Mouse (Mus musculus) embryonic facial prominence, embryonic 12.5 days (tissue): ENCODE measurements around the gene Akap2. TPM values are rescaled to one million over a fixed set of nuclear protein-coding genes. Genes with fewer than 3 reads are reported as not detected.

ENCODE experiments used
- ATAC-seq: fragments of 200-750 bp; cut with Nextera tagmentation; 2 replicates; pipeline ENCODE4 v1.8.0; 2017; ENCODE audit not compliant: insufficient number of reproducible peaks, insufficient read depth, low FRiP score, low TSS enrichment
- H3K27ac ChIP-seq: fragments of 300-500 bp; sonication (generic); 2 replicates; pipeline ENCODE4 v1.5.1; 2016; ENCODE audit warnings: mild to moderate bottlenecking
- H3K27me3 ChIP-seq: fragments of 300-500 bp; sonication (generic); 2 replicates; pipeline ENCODE4 v1.6.1; 2016; ENCODE audit warnings: mild to moderate bottlenecking, moderate library complexity
- H3K36me3 ChIP-seq: fragments of 300-500 bp; sonication (generic); 2 replicates; pipeline ENCODE4 v1.6.1; 2016; ENCODE audit warnings: mild to moderate bottlenecking
- H3K4me1 ChIP-seq: fragments of 300-500 bp; sonication (generic); 2 replicates; pipeline ENCODE4 v1.6.1; 2016
- H3K4me2 ChIP-seq: fragments of 300-500 bp; sonication (generic); replicated peaks from 2 replicates; pipeline ENCODE4 v1.6.1; 2016; ENCODE audit warnings: mild to moderate bottlenecking, moderate library complexity
- H3K4me3 ChIP-seq: fragments of 300-500 bp; sonication (generic); 2 replicates; pipeline ENCODE4 v1.5.1; 2016; ENCODE audit warnings: mild to moderate bottlenecking
- H3K9ac ChIP-seq: fragments of 300-500 bp; sonication (generic); 2 replicates; pipeline ENCODE4 v1.6.1; 2016; ENCODE audit warnings: mild to moderate bottlenecking, moderate library complexity
- H3K9me3 ChIP-seq: fragments of 300-500 bp; sonication (generic); 2 replicates; pipeline ENCODE4 v1.6.1; 2016; ENCODE audit warnings: mild to moderate bottlenecking, moderate library complexity
- WGBS: fragments of 180-500 bp; shearing (Covaris S2); methylation state at CpG from one replicate; pipeline ENCODE4 v1.1.7; 2016; 5-methylcytosine and 5-hydroxymethylcytosine counted together
- polyA plus RNA-seq: library from polyadenylated mRNA; unstranded; fragments of >200 nt; fragmentation: Nextera tagmentation; extraction: Ambion mirVana; gene quantifications from 2 replicates; pipeline ENCODE4 v1.2.1, GENCODE M21; 2016

The Akap2 gene
- polyA plus RNA-seq, 1 experiment from 2014 or later, result 29.8 TPM

DNA sequence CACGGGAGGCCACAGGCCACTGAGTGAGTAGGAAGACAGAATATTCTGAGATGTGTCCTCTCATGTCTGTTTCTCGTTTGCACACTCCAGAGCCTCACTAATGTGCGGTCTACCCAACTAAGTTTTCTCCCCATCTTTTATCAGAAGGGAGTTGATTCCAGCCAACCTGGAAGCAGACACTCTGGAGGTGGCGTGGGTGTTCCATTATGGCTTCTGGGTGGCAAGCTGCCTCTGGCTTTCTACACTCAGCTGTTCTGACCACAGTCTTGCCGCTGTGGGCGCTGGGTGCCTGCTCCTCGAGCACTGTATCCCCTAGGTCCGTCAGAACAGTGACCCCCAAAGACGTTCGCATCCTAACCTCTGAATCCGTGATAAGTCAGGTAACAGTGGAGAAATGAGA lies 34.5 kb upstream of the Akap2 start:
- no peak overlapping the region for H3K27ac ChIP-seq
- WGBS, result 81% methylated on average over 11 of the region's 11 CpGs
- H3K9ac ChIP-seq, result no peak overlapping the region
- no peaks in the 10 kb centered on the region for H3K36me3 ChIP-seq
- no peaks in the 10 kb centered on the region for H3K9me3 ChIP-seq
- no peak overlapping the region for H3K4me2 ChIP-seq
- H3K4me1 ChIP-seq, result 0 out of 2 replicates have a peak, but pooled peaks cover 8% of the 10 kb centered on the region
- H3K27me3 ChIP-seq, result no peaks in the 10 kb centered on the region
- no peak for ATAC-seq
- no peak overlapping the region for H3K4me3 ChIP-seq

DNA sequence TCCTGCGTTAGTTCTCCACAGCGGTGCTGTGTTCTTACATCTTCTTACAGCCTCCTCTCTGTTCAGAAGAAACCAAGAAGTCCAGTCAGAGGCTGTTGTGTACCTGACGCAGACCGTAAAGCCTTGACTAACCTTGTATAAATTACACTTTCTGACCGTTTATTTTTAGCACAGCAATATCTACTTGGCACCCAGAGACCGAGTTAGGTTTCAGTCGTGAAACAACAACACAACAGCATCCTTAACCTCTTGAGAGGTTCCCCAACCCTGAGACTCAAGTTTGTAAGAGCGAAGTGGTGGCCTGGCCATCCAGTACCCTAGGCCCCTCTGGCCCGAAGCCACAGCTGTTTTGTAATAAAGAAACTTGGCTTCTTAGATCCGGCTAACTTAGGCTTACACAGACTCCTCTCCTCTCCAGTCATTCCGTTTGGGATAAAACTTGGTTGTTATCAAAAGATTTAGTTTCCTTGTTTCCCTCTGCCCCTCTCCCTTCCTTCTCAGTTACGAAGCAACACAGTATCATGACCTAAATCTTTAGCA lies 32.7 kb upstream of the Akap2 start:
- Histone ChIP-seq H3K9ac (no peak overlapping the region), H3K27ac (no peak overlapping the region; the same call in 1 of the 2 replicates), H3K4me1 (0 out of 2 replicates have a peak, but pooled peaks cover 8% of the 10 kb centered on the region), H3K27me3 (no peaks in the 10 kb centered on the region), H3K4me3 (no peak overlapping the region), H3K36me3 (peaks cover 4% of the 10 kb centered on the region; the same call in 1 of the 2 replicates), H3K9me3 (no peaks in the 10 kb centered on the region), H3K4me2 (no peak overlapping the region)
- no peak for ATAC-seq
- 67% methylated on average over 12 of the region's 12 CpGs for WGBS

DNA sequence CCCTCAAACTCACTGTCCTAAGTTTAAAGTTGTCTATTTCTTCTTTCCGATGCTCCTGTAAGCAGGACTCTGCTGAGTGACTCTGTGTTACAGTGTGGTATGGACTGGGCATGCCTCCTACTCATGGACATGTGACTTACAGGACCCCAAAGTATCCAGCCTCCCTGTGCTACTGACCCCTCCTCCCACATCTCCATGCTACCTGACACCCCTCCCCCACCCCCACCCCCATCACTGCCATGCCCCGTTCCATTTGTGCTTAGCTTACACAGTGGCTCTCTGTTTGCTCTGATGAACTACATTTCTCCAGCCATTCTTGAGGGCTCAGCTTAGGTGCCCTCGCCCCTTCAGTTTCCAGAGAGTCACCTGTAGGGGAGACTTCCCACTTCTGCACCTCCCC lies 30.7 kb upstream of the Akap2 start:
- Histone ChIP-seq H3K9me3 (no peaks in the 10 kb centered on the region), H3K4me1 (0 out of 2 replicates have a peak, but pooled peaks cover 8% of the 10 kb centered on the region), H3K4me2 (no peak overlapping the region), H3K9ac (no peak overlapping the region), H3K27me3 (no peaks in the 10 kb centered on the region), H3K4me3 (no peak overlapping the region), H3K27ac (no peak overlapping the region), H3K36me3 (peaks cover 10% of the 10 kb centered on the region)
- ATAC-seq, result no peak
- WGBS, result 67% methylated on average over 3 of the region's 3 CpGs

DNA sequence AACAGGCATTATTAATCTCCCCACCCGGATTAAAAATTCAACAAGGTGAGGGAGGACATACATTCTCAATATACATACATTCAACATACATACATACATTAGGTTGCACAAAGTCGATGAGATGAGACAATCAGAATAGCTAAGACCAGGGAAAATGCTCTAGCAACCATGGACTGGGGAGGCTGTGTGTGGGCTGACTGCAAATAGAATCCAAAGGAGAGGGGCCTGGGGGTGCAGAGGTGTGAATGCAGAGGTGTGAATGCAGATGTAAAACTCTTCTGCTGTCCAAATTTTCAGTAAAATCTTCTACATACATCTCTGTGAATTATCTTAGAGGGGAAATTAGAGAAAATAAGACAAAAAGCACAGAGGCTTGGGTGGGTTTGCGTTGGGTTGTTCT lies 29.9 kb upstream of the Akap2 start:
- H3K9ac ChIP-seq, result no peak overlapping the region
- H3K27ac ChIP-seq, result no peak overlapping the region
- peaks cover 10% of the 10 kb centered on the region for H3K36me3 ChIP-seq
- ATAC-seq, result no peak
- 0 out of 2 replicates have a peak, but pooled peaks cover 8% of the 10 kb centered on the region for H3K4me1 ChIP-seq
- H3K9me3 ChIP-seq, result no peaks in the 10 kb centered on the region
- WGBS, result 79% methylated on average over 3 of the region's 3 CpGs
- no peak overlapping the region for H3K4me3 ChIP-seq
- H3K4me2 ChIP-seq, result no peak overlapping the region
- H3K27me3 ChIP-seq, result no peaks in the 10 kb centered on the region

DNA sequence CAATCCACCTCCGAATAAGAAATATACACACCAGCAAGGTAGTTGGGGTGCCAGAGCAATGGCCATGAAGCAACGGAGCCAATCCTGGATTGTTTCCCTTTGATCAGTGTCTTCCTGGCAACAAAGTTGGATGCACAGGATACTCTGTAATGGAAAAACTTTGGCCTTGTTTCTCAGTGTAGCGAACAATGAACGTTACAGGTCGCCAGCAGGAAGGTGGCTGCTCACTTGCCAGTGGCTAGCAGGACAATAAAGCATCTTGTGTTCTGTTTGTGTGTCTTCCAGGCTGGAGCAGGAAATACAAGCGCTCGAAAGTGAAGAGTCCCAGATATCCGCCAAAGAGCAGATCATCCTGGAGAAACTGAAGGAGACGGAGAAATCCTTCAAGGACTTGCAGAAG lies 29.3 kb upstream of the Akap2 start:
- Histone ChIP-seq H3K27me3 (no peaks in the 10 kb centered on the region), H3K9me3 (no peaks in the 10 kb centered on the region), H3K4me2 (no peak overlapping the region), H3K4me3 (no peak overlapping the region), H3K36me3 (peaks cover 10% of the 10 kb centered on the region), H3K4me1 (0 out of 2 replicates have a peak, but pooled peaks cover 5% of the 10 kb centered on the region), H3K9ac (no peak overlapping the region), H3K27ac (no peak overlapping the region)
- no peak for ATAC-seq
- WGBS, result 69% methylated on average over 9 of the region's 9 CpGs

DNA sequence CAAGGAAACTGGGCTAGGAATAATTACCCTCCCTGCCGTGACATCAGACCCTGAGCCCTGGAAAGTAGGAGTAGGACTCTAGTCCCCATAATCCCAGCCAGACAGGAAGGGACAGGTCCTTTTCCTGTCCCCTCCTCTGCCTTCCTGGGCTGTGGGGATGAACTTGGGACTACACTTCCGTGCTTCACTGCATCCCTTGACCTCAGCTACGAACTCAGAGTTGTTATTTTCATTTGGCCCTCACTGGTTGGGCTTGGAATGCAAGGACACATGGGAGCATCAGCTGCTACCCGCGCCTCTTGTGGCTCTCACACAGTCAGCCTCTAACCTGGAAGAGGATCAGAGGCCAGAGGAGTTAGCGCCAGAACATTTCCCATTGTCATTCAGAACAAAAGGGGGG lies 27.5 kb upstream of the Akap2 start:
- no peaks in the 10 kb centered on the region for H3K9me3 ChIP-seq
- peaks cover 10% of the 10 kb centered on the region for H3K36me3 ChIP-seq
- WGBS, result 72% methylated on average over 6 of the region's 6 CpGs
- H3K4me2 ChIP-seq, result no peak overlapping the region
- H3K4me1 ChIP-seq, result 0 out of 2 replicates have a peak, but pooled peaks cover under 1% of the 10 kb centered on the region
- ATAC-seq, result no peak
- no peak overlapping the region for H3K4me3 ChIP-seq
- H3K9ac ChIP-seq, result no peak overlapping the region
- H3K27me3 ChIP-seq, result no peaks in the 10 kb centered on the region
- H3K27ac ChIP-seq, result no peak overlapping the region

DNA sequence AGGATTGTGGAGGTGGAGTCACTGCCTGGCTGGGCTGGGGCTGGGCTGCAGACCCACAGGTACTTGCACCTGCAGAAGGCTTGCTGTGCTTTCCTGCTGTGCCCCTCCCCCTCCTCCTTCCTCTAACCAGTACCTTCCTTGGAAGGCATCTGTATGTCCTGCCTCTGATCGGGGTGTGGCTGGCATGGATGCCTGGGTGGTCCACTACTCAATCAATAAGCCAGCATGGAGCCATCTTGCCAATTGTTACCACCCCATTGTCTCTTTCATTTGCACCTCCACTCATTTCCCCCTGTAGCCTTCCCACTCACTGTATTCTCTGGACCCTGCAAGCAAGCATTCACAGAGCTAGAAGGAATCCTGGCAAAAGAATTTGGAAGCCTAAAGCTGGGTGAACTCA lies 26.7 kb upstream of the Akap2 start:
- WGBS, result 57% methylated on average over 1 of the region's 1 CpGs
- H3K27ac ChIP-seq, result no peak overlapping the region

DNA sequence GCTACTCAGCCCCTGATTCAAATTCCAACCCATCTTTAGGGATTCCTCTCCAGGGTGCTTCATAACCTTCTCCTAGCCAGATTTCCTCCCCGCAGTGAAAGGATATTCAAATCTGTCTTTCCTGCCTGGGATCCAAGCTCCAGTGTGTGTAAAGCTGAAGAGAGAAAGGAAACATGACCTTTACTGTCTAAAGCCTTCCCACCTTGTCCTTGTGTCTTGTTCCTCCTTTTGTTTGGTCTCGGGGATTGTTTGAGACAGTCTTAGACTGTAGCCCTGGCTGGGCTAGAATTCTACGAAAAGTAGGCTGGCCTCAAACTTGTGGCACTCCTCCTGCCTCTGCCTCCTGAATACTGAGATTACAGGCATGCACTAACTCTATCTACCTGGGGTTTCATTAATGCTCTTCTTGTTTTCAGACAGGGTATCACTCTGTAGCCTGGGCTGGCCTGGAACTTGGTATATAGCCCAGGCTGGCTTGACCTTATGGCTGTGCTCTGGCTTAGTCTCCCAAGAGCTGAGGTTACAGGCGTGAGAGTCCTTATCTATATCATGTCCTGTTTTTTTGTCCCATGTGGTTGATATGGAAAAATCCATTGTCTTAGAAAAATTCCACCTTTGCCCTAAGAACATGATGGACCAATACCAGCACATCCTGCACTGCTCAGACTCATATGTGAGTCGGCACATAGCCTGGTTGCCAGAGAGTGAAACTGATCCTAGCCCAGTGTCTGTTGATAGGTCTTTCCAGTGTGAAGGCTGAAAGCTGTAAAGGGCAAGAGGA lies 22.9 kb upstream of the Akap2 start:
- 0 out of 2 replicates have a peak, but pooled peaks cover 5% of the 10 kb centered on the region for H3K4me1 ChIP-seq
- H3K4me2 ChIP-seq, result no peak overlapping the region
- WGBS, result 85% methylated on average over 5 of the region's 5 CpGs
- no peak overlapping the region for H3K4me3 ChIP-seq
- no peaks in the 10 kb centered on the region for H3K27me3 ChIP-seq
- ATAC-seq, result no peak
- H3K27ac ChIP-seq, result no peak overlapping the region
- peaks cover 7% of the 10 kb centered on the region for H3K36me3 ChIP-seq
- H3K9me3 ChIP-seq, result no peaks in the 10 kb centered on the region
- no peak overlapping the region for H3K9ac ChIP-seq

More for the DNA sequence above, 26.7 kb upstream of the Akap2 start:
- no peak overlapping the region for H3K4me2 ChIP-seq
- no peak overlapping the region for H3K4me3 ChIP-seq
- no peaks in the 10 kb centered on the region for H3K4me1 ChIP-seq
- H3K9ac ChIP-seq, result no peak overlapping the region
- H3K36me3 ChIP-seq, result peaks cover 10% of the 10 kb centered on the region
- no peaks in the 10 kb centered on the region for H3K27me3 ChIP-seq
- H3K9me3 ChIP-seq, result no peaks in the 10 kb centered on the region
- ATAC-seq, result no peak

DNA sequence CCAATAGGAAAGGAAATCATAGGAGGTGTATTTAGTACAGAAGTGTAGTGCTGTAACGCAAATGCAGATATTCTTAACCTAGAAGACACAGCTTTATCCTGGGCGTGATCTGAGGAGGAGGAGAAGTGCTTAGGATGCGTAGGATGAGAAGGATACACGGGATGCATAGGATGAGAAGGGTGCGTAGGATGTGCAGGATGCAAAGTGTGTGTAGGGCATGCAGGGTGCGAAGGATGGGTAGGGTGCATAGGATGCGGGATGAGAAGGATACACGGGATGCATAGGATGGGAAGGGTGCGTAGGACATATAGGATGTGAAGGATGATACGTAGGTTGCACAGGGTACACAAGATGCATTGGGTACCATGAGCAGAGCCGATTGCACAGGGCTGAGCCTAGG lies 20.5 kb upstream of the Akap2 start:
- no peak overlapping the region for H3K27ac ChIP-seq
- 93% methylated on average over 11 of the region's 11 CpGs for WGBS
- no peak overlapping the region for H3K4me3 ChIP-seq
- H3K36me3 ChIP-seq, result no peaks in the 10 kb centered on the region
- H3K9me3 ChIP-seq, result no peaks in the 10 kb centered on the region
- no peaks in the 10 kb centered on the region for H3K27me3 ChIP-seq
- no peak overlapping the region for H3K9ac ChIP-seq
- 0 out of 2 replicates have a peak, but pooled peaks cover 5% of the 10 kb centered on the region for H3K4me1 ChIP-seq
- no peak overlapping the region for H3K4me2 ChIP-seq
- ATAC-seq, result no peak

DNA sequence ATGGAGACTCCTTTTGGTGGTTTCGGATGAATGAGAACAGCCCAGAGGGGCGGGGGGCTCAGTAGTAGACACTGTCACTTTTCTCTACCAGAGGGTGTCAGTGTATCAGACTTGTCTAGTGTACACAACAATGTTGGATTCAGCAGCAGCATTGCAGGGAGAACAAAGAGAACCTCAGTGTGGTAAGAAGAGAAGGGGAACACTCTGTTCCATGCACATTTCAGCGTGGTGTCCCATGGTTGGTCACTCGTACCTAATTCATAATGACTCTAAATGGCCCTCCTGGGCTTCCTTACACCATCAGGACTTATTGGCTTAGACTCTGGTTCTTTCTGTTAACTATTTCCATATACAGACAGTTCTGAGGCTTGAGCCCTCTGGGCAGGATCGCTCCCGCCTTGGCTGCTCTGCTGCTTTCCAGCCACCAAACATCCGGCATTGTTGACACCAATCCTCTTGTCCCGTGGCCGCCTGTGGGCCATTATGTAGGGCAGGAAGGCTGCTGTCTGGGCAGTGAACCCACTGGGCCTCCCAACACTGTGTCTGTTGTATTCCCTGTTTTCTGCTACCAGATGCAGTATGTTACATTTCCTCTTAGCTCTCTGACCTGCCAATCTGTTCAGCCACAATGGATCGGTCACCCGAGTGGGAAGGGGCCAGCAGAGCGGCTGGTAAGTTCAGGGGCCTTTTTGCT lies 19.4 kb upstream of the Akap2 start:
- no peaks in the 10 kb centered on the region for H3K9me3 ChIP-seq
- 51% methylated on average over 12 of the region's 12 CpGs for WGBS
- ATAC-seq, result no peak

DNA sequence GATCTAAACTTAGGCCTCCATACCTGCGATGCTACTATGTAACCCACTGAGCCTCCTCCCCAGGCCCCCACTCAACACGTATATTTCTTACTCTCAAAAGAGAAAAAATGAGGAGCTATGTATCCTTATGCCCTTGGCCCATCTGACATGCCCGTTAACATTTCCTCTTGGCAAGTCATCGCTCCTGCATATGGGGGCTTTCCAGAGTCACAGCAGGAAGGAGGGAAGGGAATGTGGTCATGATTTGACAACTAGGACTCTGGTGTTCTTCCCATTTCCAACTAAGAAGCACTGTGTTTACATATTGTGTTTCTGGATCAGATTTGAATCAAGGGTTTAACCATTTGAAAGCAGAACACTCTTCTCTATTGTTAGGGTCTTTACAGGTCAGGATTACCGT lies 15.9 kb upstream of the Akap2 start:
- Histone ChIP-seq H3K4me2 (no peak overlapping the region), H3K27me3 (no peaks in the 10 kb centered on the region), H3K4me3 (no peak overlapping the region), H3K9me3 (no peaks in the 10 kb centered on the region), H3K9ac (no peak overlapping the region), H3K36me3 (no peaks in the 10 kb centered on the region), H3K27ac (no peak overlapping the region), H3K4me1 (0 out of 2 replicates have a peak, but pooled peaks cover 5% of the 10 kb centered on the region)
- WGBS, result 90% methylated on average over 5 of the region's 5 CpGs
- ATAC-seq, result no peak

More for the DNA sequence above, 19.4 kb upstream of the Akap2 start:
- no peaks in the 10 kb centered on the region for H3K27me3 ChIP-seq
- H3K27ac ChIP-seq, result 0 out of 2 replicates have a peak overlapping the region, but pooled peaks have one; percentile 23
- no peak overlapping the region for H3K4me2 ChIP-seq
- H3K9ac ChIP-seq, result no peak overlapping the region
- H3K4me1 ChIP-seq, result 0 out of 2 replicates have a peak, but pooled peaks cover 5% of the 10 kb centered on the region
- H3K4me3 ChIP-seq, result no peak overlapping the region
- no peaks in the 10 kb centered on the region for H3K36me3 ChIP-seq
